Mouse (Mus musculus) gastrocnemius, postnatal 36 days (tissue): ENCODE measurements around the gene Trp53rka. TPM values are rescaled to one million over a fixed set of nuclear protein-coding genes. Genes with fewer than 3 reads are reported as not detected.
"Not testable (repeated sequence)": the region's sequence is repeated elsewhere in the genome, so short reads cannot be mapped to it uniquely, and the experiment has no call there.

Source experiments
- DNase-seq, 2 experiments: peaks; one replicate each; pipeline ENCODE4 v3.0.0; 2022
- intact Hi-C: fragments of 180-260 bp; cut with DNase I; formaldehyde crosslinking; loops from one replicate; pipeline ENCODE4 v1.15.1; 2025
- long read RNA-seq, 2 experiments: library from polyadenylated mRNA; stranded (forward); transcript quantifications; one replicate each; pipeline ENCODE4 v2.0.0; 2021
- total RNA-seq, 2 experiments: library from RNA; stranded (reverse); gene quantifications; 2 replicates each; pipeline ENCODE4 v1.2.3; 2021

Trp53rka gene
- 1 to 10 TPM; 7.4 to 9.4 TPM for total RNA-seq
- long read RNA-seq, experiment 1, partial matches to known transcripts: 0 of 16 reads
- long read RNA-seq, experiment 1, other reads (novel, unspliced or antisense): 12 of 16 reads
- long read RNA-seq, experiment 2, transcript Trp53rka-201 (2 exons, 1,880 nt): major isoform, 17 of 32 reads
- long read RNA-seq, experiment 2, partial matches to known transcripts: 0 of 32 reads
- long read RNA-seq, experiment 2, other reads (novel, unspliced or antisense): 15 of 32 reads

DNA sequence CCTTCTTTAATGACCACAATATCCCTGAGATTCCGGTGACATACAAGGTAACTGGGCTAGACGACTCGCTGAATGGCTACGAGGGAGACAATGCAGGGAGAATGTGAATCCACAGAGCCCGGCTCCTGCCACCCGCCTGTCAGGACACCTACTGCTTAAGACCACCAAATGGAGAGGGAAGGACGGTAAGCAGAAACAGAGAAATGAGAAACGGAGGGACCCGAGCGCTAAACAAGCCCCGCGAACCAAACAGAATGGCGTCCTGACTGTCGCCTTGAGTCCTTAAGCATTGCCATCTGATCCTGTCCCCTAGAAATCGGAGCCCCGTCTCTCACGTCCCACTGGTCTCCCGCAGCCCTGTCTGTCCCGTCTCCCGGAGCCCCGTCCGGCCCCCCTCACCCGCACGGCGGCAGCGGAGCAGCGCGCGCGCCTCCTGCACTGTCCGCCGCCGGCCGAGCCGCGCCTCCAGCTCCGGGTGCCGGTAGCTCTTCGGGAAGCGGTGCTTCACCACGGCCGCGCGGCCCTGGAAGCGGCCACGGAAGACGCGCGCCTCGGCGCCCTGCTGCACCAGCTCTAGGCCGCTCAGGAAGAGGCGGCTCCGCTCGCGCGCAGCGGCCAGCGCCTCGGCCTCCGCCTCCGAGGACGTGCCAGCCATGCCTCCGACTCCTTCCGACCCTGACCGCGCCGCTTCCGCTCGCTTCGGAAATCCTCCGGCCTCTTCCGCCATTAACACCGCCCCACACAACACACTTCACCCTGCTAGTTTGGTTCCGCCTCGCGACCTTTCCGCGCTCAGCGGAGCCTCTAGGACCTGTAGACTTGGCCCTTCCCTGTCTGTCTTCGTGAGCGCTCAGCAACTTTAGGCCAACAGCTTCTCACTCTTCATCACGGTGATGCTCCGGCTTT lies at the start of gene Trp53rka:
Gene Trp53rka (minus strand): TSS at position 677 of the 906 bp plus-strand sequence.
- intact Hi-C loops: no loop called here

GRCm38 (mm10) chr2:165540975-165541374 lies 47.9 kb upstream of the Trp53rka start:
- intact Hi-C loops: no loop called here
- DNase-seq: no peak

More for the DNA sequence above, at the start of gene Trp53rka:
- peak; percentile 75 to 76 for DNase-seq

DNA sequence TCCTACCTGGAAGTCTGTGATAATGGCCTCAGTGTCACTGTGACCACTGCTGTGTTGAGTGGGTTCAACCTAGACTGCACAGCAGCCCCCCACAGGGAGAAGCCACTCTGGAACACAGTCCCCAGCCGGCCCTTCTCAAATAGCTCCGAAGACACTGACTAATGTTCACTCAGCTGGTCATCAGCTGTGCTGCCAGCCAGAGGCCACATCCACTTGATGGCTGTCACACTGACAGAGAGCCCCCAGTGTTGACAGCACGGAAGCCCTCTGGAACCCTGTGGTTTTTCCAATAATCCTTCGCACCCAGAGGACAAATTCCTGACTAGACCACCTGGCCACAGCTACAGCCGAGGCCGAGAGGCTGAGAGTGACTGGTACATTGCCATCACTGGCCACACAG lies 40.7 kb upstream of the Trp53rka start:
- intact Hi-C loops: loop anchor here (5.0 kb wide), 1 partner anchor 69 kb away; no protein-coding TSS in a partner anchor
- DNase-seq: no peak

DNA sequence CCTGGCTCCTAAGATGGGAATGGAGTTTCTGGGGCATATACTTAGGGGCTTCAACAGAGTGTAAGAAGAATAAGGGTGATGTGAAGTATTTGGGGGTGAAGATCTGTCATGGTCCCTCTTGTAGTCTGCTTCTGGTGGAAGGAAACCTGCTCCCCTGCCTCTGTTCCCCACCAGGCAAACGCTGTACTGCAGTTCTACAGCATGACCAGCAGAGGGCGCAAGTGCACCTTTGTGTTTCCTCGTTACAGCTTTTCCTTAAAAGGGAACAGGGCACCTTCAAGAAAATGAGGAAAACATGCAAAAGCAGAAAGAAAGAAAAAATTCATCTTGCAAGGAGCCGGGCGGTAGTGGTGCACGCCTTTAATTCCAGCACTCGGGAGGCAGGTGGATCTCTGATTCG lies 36.0 kb upstream of the Trp53rka start:
- peak in 1 of 2 experiments; percentile 51 for DNase-seq
- intact Hi-C loops: loop anchor here (1.0 kb wide), 1 partner anchor 222 kb away; no protein-coding TSS in a partner anchor

DNA sequence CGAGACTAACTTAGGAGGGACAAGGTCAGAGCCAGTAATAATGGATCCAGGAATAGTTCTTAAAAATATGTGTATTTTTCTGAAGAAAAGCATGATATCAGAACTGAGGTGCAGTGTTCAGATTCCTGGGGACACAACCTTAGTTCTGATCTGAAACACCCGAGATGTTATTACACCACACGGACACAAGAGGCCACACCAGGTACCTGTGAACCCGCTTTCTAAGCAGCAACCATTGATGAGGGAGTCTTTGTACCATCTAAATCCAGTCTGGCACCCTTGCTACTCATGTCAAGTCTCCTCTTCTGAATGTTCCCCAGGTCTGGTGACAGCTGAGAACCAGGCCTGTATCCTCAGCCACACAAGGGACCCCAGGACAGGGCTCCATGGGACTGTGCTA lies 32.5 kb upstream of the Trp53rka start:
- intact Hi-C loops: no loop called here
- DNase-seq: no peak

DNA sequence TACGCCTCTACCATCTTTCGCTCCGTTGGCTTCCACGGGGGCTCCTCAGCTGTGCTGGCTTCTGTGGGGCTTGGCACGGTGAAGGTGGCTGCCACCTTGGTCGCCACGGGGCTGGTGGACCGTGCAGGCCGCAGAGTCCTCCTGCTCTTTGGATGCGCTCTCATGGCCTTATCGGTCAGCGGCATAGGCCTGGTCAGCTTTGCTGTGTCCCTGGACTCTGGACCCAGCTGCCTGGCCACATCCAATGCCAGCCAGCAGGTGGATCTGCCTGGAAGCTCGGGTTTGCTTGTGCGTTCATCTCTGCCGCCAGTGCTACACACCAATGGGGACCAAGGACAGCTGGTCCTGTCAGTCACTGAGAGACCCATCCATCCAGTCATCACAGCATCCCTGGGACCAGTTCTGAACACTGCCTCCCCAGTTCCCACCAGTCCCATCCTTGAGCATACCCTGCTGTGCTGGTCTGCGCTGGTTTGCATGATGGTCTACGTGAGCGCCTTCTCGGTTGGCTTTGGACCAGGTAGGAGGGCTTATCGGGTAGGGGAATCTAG lies 22.1 kb upstream of the Trp53rka start:
- intact Hi-C loops: no loop called here
- DNase-seq: no peak

DNA sequence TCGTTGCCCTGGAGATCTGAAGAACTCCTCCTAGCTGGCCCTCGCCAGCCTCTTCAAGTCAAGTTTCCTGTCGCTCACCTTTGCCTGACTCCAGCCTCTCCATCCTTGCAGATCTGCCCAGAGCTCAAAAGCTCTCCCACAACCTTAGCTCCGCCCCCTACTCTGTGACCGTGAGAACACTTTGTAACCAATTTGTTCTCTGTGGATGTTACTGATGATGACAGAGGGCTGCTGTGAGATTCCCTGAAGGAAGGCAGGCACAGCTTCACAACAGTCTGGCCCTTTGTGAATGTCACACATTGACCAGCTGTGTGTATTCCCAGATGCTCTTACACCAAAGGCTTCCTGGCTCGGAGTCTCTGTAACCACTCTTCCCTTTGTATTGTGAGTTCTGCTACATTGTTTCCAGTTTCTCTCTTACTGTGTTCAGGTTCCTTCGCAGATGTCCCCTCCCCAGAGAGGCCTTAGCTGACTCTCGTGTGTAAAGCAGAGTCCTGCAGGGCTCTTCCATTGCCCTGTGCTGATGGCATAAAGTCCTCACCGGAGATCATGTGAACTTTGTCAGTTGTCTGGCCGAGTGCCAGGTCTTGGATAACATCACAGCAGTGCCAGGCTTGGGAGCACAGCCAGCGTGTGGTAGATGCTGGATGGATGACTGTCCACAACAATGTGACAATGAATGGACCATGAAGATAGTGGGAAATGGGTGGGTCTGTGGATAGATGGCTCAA lies 19.9 kb upstream of the Trp53rka start:
- intact Hi-C loops: no loop called here
- DNase-seq: no peak

GRCm38 (mm10) chr2:165512426-165512825 lies 19.3 kb upstream of the Trp53rka start:
- DNase-seq: no peak
- intact Hi-C loops: no loop called here

- intact Hi-C loops, DNase-seq: not testable (repeated sequence)
Measured at GRCm38 (mm10) chr2:165511530-165511929, 18.4 kb upstream of the Trp53rka start.

DNA sequence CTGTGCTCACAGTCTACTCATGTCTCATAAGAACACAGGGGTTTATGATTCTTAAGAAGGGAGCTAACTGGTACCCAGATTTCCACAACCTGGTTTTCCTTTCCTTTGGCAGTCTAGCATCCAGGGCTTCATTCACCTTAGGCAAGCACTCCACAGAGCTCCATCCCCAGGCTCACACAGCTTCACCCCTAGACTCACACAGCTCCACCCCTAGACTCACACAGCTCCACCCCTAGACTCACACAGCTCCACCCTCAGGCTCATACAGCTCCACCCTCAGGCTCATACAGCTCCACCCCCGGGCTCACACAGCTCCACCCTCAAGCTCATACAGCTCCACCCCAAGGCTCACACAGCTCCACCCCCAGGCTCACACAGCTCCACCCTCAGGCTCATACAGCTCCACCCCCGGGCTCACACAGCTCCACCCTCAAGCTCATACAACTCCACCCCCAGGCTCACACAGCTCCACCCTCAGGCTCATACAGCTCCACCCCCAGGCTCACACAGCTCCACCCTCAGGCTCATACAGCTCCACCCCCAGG lies 17.9 kb upstream of the Trp53rka start:
- DNase-seq, intact Hi-C loops: not testable (repeated sequence)

GRCm38 (mm10) chr2:165510466-165510865 lies 17.3 kb upstream of the Trp53rka start:
- intact Hi-C loops: no loop called here
- no peak for DNase-seq

DNA sequence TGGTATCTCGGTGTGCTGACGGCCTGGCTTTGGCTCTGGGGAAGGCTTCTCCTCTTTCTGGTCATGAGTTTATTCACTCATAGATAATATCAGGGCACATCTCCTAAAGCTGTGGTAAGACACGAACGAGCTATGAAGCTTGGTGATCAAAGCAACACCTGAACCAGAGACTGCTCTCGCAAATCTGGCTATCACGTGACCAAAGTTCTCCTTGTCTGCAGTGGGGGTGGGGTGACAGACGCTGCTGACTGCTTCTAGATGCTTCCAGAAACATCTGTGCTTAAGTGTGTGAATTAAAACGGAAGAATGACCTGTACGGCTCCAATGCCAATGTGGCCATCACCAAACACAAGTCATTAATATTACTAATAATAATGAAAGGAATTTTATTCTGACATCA lies 16.6 kb upstream of the Trp53rka start:
- no peak for DNase-seq
- intact Hi-C loops: no loop called here

GRCm38 (mm10) chr2:165503259-165504203 lies 10.4 kb upstream of the Trp53rka start, which contains the start of gene Slc2a10:
TSS of gene Slc2a10 (plus strand) at chr2:165503787.
- intact Hi-C loops: no loop called here

GRCm38 (mm10) chr2:165498816-165499215 lies 5.7 kb upstream of the Trp53rka start:
- DNase-seq: no peak
- intact Hi-C loops: no loop called here

More at GRCm38 (mm10) chr2:165503259-165504203, 10.4 kb upstream of the Trp53rka start, which contains the start of gene Slc2a10:
- DNase-seq: peak; percentile 58 to 60

DNA sequence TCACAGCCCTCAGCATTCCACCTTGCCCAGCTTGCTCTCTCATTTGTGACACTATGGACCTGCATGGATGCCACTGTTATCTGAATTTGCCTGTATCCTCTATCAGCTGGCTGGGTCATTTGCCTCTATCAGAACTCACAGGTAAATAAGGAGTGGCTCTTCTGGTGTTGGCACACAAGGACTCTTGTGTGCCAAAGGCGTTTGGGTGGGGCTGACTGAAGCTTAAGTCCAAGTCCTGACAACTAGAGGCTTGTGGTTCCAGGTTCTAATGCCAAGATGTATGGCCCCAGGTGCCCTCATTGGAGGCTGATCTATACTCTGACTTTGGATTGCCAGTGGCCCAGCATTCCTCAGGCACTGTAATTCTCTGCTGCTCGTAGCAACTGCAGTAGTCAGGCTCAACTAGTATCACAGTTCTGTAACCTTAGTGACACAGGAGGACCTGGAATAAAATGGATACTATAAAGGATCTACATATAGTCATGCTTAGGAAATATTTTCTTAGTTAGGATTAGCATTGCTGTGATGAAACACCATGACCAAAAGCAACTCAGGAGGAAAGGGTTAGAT lies 4.7 kb upstream of the Trp53rka start:
- no peak for DNase-seq
- intact Hi-C loops: no loop called here

- intact Hi-C loops: no loop called here
- DNase-seq: no peak
Measured at GRCm38 (mm10) chr2:165496251-165496650, 3.1 kb upstream of the Trp53rka start.

DNA sequence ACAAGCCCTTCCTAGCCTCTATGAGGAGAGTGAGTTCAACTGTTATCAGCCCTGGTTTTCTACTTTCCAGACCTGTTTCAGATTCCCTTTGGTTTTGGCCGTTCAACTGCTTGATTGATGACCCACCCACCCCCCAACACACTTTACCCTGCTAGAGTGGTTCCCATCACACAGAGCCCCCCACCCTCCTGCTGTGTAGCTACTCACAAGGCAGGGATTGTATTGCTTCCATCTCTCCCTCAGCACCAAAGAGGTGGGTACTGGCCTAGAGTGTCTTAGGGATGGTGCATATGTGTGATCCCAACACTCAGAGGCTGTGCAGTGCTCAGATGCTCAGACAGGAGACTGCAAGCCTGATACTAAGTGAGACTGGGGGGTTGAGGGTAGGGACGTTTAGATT lies 1.4 kb upstream of the Trp53rka start:
- DNase-seq: no peak
- intact Hi-C loops: no loop called here

DNA sequence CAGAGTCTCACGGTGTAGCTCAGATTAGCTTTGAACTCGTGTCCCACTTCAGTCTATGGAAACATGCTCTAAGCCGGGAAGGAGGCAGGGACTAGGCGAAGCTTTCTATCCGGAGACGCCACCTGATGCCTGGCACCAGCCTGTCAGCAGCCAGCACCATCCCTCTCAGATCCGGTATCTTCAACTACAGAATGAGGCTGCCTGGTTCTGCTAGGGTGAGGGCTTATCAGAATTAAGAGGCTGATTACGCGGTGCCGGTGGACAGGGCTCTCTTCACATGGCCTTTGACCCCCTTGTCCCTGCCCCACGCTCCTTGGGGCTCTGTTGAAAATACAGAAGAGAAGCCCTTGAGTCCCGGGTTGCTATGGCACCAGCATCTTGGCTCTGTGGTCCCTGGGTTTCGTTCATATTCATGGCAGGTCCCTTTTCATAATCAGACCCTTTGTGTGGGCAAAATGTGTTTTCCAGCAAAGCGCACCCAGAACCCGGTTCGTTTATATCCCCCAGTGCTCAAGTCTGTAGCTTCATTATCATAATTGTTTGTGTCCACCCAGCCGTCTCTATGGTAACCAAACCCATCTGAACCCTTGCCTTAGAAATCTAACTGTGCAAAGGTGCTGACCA lies 575 bp upstream of the Trp53rka start:
- intact Hi-C loops: no loop called here
- DNase-seq: no peak
